Mouse (Mus musculus) CD8-positive naive resting alpha-beta T cell, adult 2 months (primary cell): Measurements from ENCODE around the gene Tbx6.
"Not testable (repeated sequence)": the region's sequence is repeated elsewhere in the genome, so short reads cannot be mapped to it uniquely, and the experiment has no call there.

ENCODE experiments used
- DNase-seq, 2 experiments: peaks; one replicate each; pipeline ENCODE4 v3.0.0; 2022; ENCODE audit warnings: low read depth in 2 of 2, low spot score in 2 of 2

Tbx6 gene

GRCm38 (mm10) chr7:126766201-126766600 lies 15.1 kb upstream of the Tbx6 start, which contains the start of gene Gdpd3:
Gene Gdpd3, plus strand, starts transcription at chr7:126766334.
- DNase-seq = no peak

GRCm38 (mm10) chr7:126767001-126767400 lies 14.3 kb upstream of the Tbx6 start:
- no peak for DNase-seq

GRCm38 (mm10) chr7:126770784-126771183 lies 10.5 kb upstream of the Tbx6 start:
- DNase-seq = no peak

GRCm38 (mm10) chr7:126773351-126773750 lies 7.9 kb upstream of the Tbx6 start:
- DNase-seq = no peak

GRCm38 (mm10) chr7:126774463-126774862 lies 6.8 kb upstream of the Tbx6 start:
- DNase-seq = no peak

- DNase-seq = peak in 1 of 2 experiments; percentile 28
Observed at GRCm38 (mm10) chr7:126775185-126775977, 5.9 kb upstream of the Tbx6 start.

GRCm38 (mm10) chr7:126775978-126776234 lies 5.4 kb upstream of the Tbx6 start:
- no peak for DNase-seq

GRCm38 (mm10) chr7:126776598-126777057 lies 4.7 kb upstream of the Tbx6 start, which contains the start of gene Ypel3:
Gene Ypel3, plus strand, starts transcription at chr7:126776955.
- peak; percentile 84 to 85 for DNase-seq

- no peak for DNase-seq
Observed at GRCm38 (mm10) chr7:126777476-126777875, 3.8 kb upstream of the Tbx6 start.

- no peak for DNase-seq
Observed at GRCm38 (mm10) chr7:126778147-126778546, 3.1 kb upstream of the Tbx6 start.

- DNase-seq = not testable (repeated sequence)
Observed at GRCm38 (mm10) chr7:126779101-126779500, 2.2 kb upstream of the Tbx6 start.

GRCm38 (mm10) chr7:126779983-126780970 lies 1.0 kb upstream of the Tbx6 start:
- peak; percentile 82 to 87 for DNase-seq

- DNase-seq = no peak
Observed at GRCm38 (mm10) chr7:126781661-126782370, 533 bp downstream of the Tbx6 start.

- DNase-seq = no peak
Observed at GRCm38 (mm10) chr7:126782693-126783092, 1.4 kb downstream of the Tbx6 start.

GRCm38 (mm10) chr7:126784469-126784868 lies 3.2 kb downstream of the Tbx6 start:
- no peak for DNase-seq

- no peak for DNase-seq
Observed at GRCm38 (mm10) chr7:126785056-126785455, 3.8 kb downstream of the Tbx6 start.

- DNase-seq = no peak
Observed at GRCm38 (mm10) chr7:126786142-126786541, 4.9 kb downstream of the Tbx6 start.

GRCm38 (mm10) chr7:126789141-126789540 lies 7.9 kb downstream of the Tbx6 start:
- no peak for DNase-seq

- DNase-seq = peak; percentile 91 to 95
Observed at GRCm38 (mm10) chr7:126791851-126792720, 10.8 kb downstream of the Tbx6 start, which contains the start of gene Ppp4c. Gene Ppp4c, minus strand, starts transcription at chr7:126792496.
